Mouse (Mus musculus): ENCODE measurements around the gene Yjefn3. TPM values are rescaled to one million over a fixed set of nuclear protein-coding genes. Genes with fewer than 3 reads are reported as not detected.

Gene Yjefn3
- total RNA-seq, 2 experiments from 2014 or later, result 9.0 to 9.5 TPM

- no peak for DNase-seq
Observed at GRCm38 (mm10) chr8:69907106-69907505, 4.6 kb upstream of the Yjefn3 start.

- DNase-seq, result no peak
Observed at GRCm38 (mm10) chr8:69906260-69906659, 3.7 kb upstream of the Yjefn3 start.

GRCm38 (mm10) chr8:69904096-69904495 lies 1.6 kb upstream of the Yjefn3 start:
- DNase-seq, result no peak

GRCm38 (mm10) chr8:69903063-69903542 lies 591 bp upstream of the Yjefn3 start:
- DNase-seq, result peak; percentile 99

GRCm38 (mm10) chr8:69901484-69902162 lies 889 bp downstream of the Yjefn3 start:
- DNase-seq, result peak; percentile 96

- no peak for DNase-seq
Observed at GRCm38 (mm10) chr8:69900895-69901451, 1.5 kb downstream of the Yjefn3 start.

- DNase-seq, result no peak
Observed at GRCm38 (mm10) chr8:69899876-69900275, 2.6 kb downstream of the Yjefn3 start.

GRCm38 (mm10) chr8:69897857-69898256 lies 4.7 kb downstream of the Yjefn3 start:
- DNase-seq, result no peak

GRCm38 (mm10) chr8:69895772-69896451 lies 6.6 kb downstream of the Yjefn3 start:
- no peak for DNase-seq

GRCm38 (mm10) chr8:69894836-69895332 lies 7.6 kb downstream of the Yjefn3 start:
- DNase-seq, result no peak

GRCm38 (mm10) chr8:69893863-69894262 lies 8.6 kb downstream of the Yjefn3 start:
- peak; percentile 70 for DNase-seq

GRCm38 (mm10) chr8:69890813-69891241 lies 11.7 kb downstream of the Yjefn3 start:
- no peak for DNase-seq

GRCm38 (mm10) chr8:69888902-69889301 lies 13.6 kb downstream of the Yjefn3 start:
- DNase-seq, result no peak

- DNase-seq, result no peak
Observed at GRCm38 (mm10) chr8:69888244-69888866, 14.2 kb downstream of the Yjefn3 start.

GRCm38 (mm10) chr8:69887289-69888243 lies 14.9 kb downstream of the Yjefn3 start, which contains the start of gene Cilp2:
Gene Cilp2 (minus strand): TSS chr8:69887687.
- peak; percentile 59 for DNase-seq

GRCm38 (mm10) chr8:69884141-69884540 lies 18.4 kb downstream of the Yjefn3 start:
- DNase-seq, result no peak

GRCm38 (mm10) chr8:69882833-69883600 lies 19.5 kb downstream of the Yjefn3 start:
- DNase-seq, result no peak

- peak; percentile 67 for DNase-seq
Observed at GRCm38 (mm10) chr8:69882021-69882756, 20.3 kb downstream of the Yjefn3 start.

- no peak for DNase-seq
Observed at GRCm38 (mm10) chr8:69881261-69881865, 21.1 kb downstream of the Yjefn3 start.
